Mouse (Mus musculus) frontal cortex, postnatal 36 days (tissue): ENCODE results near the gene Btg3.

Experiments used
- DNase-seq, 2 experiments: peaks; one replicate each; pipeline ENCODE4 v3.0.0; 2022; ENCODE audit warnings: low spot score in 2 of 2

Gene Btg3

GRCm38 (mm10) chr16:78346662-78347327 lies 30.2 kb downstream of the Btg3 start:
- no peak for DNase-seq

DNA sequence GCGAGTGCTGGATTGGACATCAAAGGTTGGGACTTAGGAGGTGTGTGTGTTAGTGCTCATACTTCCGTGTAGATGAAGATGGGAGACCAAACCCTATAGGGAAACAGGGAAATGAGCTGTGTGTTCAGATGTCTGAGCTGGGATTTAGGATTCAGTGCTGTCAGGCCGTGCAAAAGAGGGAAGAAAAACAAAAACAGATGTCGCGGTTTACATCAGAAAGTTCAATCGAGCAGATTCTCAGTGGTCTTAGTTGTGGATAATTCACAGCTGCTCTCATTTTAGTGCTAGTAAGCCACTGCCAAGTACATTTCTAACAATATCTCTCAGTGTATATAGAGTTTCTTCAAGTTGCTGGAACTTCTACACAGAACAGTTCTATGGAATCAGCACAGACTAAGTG lies 33.2 kb downstream of the Btg3 start:
- no peak for DNase-seq

- no peak for DNase-seq
Observed at GRCm38 (mm10) chr16:78342767-78343166, 34.2 kb downstream of the Btg3 start.

- no peak for DNase-seq
Observed at GRCm38 (mm10) chr16:78341356-78341755, 35.6 kb downstream of the Btg3 start.

DNA sequence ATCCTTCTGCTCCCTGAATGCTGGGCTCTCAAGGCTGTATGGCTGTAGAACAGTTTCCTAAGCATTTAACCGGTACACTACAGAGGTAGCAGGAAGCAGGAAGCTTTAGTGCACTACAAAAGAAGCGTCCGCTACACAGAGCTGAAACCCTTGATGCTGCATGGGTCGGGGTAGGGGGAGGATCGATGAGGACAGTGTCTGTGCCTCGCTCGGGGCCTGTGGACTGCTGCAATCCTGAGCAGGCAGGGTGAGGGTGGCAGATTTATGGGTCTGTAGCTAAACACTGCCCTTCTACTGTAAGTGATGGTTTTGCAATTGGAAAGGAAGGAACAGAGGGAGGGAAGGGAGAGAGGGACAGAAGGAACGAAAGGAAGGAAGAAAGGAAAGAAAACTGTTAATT lies 39.8 kb downstream of the Btg3 start:
- no peak for DNase-seq

GRCm38 (mm10) chr16:78327999-78328398 lies 49.0 kb downstream of the Btg3 start:
- no peak for DNase-seq

- DNase-seq: no peak
Observed at GRCm38 (mm10) chr16:78327562-78327961, 49.4 kb downstream of the Btg3 start.

- DNase-seq: no peak
Observed at GRCm38 (mm10) chr16:78325972-78326848, 50.8 kb downstream of the Btg3 start.

DNA sequence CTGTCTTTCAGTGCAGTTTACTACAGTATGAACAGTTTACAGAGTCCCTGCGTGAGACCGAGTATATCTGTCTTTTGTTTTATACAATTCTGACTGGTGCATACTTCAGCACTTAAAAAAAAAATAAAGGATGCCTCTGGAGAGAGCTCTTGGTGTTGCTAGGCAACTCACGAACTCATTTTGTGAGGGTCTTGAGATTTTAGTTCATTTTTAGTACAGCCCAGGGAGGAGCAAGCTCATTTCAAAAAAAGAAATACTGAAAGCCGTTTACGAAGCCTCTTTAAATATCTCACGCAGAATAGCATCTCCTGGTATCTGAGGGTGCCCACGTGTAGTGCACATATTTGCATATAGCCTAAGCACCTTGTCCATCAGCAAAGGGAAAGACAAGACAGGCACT lies 54.9 kb downstream of the Btg3 start:
- peak in 1 of 2 experiments; percentile 66 for DNase-seq

DNA sequence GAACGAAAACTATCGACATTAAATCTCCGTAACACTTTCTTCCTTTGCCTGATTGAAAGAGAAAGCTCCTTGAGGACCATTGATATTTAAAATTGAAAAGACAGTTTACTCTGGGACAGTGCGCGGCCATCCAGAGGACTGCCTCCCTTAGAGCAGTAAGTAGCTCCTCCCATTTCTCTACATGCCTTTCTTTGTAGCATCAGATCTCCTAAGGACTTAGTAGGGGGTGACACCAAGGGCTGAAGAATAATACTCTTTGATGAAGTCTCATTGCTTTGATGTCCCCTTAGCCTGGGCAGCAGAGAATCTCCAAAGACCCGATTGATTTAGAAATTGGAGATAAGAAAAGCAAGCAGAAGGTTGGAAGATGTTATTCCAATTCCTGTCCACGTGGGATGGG lies 55.4 kb downstream of the Btg3 start:
- no peak for DNase-seq

GRCm38 (mm10) chr16:78319711-78320110 lies 57.3 kb downstream of the Btg3 start:
- DNase-seq: no peak

DNA sequence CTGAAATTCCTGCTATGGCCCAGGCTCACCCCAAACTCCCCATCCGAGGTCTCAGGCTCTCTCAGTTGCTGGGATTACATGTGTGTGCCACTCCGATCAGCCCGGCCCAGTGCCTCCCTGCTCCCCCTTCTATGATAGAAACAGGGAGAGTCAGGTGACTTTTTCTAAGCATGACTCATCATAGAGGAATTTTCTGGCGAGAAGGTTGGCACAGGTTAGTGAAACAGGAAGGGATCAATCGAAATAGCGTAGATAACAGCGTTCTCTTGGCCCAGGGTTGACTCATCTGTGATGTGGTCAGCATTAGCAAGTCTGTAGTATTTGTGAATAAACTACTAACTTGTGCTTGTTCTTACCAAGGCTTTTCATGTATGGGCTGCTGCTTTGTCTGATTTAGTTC lies 59.0 kb downstream of the Btg3 start:
- DNase-seq: no peak

- peak; percentile 32 to 73 for DNase-seq
Observed at GRCm38 (mm10) chr16:78316849-78317248, 60.1 kb downstream of the Btg3 start.

DNA sequence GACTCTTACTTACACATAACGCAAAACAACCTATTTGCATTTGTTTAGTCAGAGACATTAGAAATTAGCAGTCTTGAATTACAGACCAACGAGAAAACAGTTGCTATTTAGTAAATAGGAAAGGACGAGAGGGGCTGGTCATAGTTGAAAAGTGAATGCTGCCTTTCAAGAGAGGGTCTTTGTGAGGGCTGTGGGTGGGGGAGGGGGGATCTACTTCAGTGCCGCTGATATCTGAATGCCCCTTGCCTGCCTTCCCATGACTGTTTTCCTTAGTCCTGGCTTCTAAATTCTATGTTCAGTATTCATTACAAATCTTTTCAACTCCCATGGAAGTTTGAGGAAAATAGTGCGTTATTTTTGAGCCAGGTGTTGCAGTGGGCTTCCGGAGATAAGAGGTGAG lies 63.0 kb downstream of the Btg3 start:
- no peak for DNase-seq

DNA sequence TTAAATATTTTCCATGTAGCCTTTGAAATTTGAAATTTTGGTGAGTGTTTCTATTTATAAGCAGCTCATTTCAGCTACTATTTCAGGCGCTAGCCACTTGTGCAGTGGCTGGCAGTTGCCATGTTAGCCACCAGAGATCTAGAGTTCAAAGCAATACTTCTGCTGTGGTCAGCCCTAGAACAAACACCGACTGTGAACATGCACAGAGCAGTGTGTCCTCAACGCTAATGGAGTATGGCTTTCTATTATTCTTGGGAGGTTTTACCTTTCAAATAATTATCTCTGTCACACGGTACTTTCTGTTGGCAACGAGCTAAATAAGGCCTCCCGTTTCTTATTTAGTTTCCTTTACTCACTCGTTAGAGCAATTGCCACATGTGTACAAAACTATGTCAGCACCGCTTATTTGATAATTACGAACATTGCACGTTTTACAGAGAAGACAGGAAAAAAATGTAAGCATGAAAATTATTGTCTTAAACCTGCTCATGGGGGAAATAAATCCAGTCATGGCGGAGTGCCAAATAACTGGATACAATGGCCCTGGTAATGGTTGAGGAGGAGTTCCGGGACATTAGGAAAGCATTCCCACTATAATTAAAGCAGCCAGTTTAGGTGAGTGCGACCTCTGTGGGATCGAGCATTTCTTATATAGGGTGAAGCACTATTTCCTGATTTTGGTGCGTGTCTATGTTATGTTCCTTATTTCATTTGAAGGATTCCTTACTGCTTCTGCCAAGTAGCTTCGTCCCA lies 63.7 kb downstream of the Btg3 start:
- DNase-seq: no peak

- no peak for DNase-seq
Observed at GRCm38 (mm10) chr16:78309258-78309657, 67.7 kb downstream of the Btg3 start.

DNA sequence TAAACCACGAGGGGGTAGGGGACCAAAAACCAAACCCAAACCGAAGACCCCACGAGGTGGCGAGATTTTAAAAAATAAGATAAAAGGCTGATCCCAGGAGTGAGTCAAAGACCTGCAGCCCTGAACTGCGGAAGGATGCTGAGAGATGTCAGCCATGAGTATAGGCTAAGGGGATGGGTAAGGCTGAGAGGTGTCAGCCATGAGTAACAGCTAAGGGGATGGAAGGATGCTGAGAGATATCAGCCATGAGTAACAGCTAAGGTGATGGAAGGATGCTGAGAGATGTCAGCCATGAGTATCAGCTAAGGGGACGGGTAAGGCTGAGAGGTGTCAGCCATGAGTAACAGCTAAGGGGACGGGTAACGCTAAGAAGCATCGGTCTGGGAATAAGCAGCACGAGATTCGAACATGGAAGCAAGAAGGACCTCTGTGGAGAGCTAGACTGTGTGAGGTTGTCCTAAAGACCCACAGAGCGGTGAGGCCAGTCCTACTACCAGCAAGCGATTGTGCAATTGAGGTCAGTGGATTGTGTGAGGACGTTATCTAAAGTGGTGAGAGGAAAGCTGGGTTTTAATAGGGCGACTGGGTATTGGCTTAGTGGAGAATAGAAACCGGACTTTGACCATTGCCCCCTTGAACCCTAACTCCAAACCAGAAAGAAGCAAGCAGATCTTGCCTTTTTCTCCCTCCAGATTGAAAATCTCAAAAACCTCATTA lies 69.4 kb downstream of the Btg3 start:
- DNase-seq: no peak

GRCm38 (mm10) chr16:78306606-78307005 lies 70.4 kb downstream of the Btg3 start:
- DNase-seq: no peak

DNA sequence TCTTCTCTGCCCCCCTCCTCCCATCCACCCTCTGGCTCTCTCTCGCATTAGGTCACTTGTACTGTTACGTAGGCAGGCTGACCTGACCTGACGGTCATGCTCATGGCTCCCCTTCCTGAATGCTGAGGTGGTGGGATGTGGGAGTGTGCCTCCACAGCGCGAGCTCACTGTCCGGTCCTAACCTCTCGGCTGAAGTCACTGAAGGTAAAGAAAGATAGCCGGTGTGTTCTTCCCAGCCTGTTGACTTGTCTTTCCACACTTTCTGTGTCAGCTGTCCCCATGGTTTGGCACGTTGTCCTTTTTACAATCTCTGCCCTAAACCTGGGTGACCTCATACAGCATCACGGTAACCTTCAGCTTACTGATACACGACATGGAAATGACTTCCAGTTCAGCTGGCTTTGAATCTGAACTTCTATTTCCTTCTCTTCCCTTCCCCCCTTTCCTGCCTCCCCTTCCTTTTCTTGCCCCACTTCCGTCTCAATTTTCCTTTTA lies 71.3 kb downstream of the Btg3 start:
- DNase-seq: no peak

DNA sequence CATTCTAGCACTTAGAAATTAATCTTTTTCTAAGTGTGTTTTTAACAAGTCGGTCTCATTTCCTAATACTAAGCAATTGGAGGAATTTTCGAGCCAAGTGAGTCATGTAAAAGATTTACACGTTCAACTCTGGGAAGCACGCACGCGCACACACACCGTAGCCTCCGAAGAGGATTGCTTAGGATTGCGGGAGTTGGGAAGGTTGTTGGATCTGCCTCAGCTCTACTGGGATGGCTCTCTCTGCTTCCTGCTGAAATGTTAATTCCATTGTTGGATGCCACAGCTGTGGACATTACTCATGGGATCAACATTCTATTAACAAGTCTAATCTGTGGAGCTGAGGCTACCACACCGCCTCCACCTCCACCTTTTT lies 74.3 kb downstream of the Btg3 start:
- peak; percentile 44 to 63 for DNase-seq

GRCm38 (mm10) chr16:78301831-78302677 lies 74.9 kb downstream of the Btg3 start:
- DNase-seq: no peak
